Mouse (Mus musculus) brain, embryonic 14.5 days (tissue): ENCODE results near the gene Tcp10c.
"Not testable (repeated sequence)": the region's sequence is repeated elsewhere in the genome, so short reads cannot be mapped to it uniquely, and the experiment has no call there.

Experiments used
- CTCF ChIP-seq: fragments of 200-500 bp; IDR thresholded peaks from 2 replicates; pipeline ENCODE4 v1.5.1; 2012; ENCODE audit warnings: inconsistent platforms, mild to moderate bottlenecking, moderate library complexity, borderline replicate concordance; ENCODE audit not compliant: insufficient read depth, insufficient read length; ENCODE audit errors: extremely low read depth
- POLR2A ChIP-seq: fragments of 200-500 bp; IDR thresholded peaks from 2 replicates; pipeline ENCODE4 v1.6.1; 2012; ENCODE audit warnings: mild to moderate bottlenecking, inconsistent platforms, borderline replicate concordance; ENCODE audit not compliant: poor library complexity, insufficient read depth, insufficient read length, severe bottlenecking; ENCODE audit errors: extremely low read depth

DNA sequence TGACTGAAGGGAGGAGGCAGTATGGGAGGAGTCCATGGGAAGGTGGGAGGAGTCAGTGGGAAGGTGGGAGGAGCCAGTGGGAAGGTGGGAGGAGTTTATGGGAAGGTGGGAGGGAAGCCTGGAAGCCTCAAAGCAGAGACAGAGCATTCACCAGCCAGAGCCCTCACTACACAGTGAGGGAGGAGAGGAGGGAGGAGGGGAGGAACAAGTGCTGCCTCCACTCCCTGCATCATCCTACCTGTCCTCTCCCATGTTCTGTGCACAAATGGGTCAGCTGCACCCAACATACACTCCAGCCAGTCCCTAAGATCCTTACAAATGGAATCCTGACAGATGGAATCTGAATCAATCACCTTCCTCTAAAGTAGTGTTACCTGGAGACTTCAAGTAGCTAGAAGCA lies 47.7 kb downstream of the Tcp10c start:
- not testable (repeated sequence) for TF ChIP-seq CTCF, POLR2A
